ENCODE assay signal across 10 mouse cellular contexts in the genomic region with DNA sequence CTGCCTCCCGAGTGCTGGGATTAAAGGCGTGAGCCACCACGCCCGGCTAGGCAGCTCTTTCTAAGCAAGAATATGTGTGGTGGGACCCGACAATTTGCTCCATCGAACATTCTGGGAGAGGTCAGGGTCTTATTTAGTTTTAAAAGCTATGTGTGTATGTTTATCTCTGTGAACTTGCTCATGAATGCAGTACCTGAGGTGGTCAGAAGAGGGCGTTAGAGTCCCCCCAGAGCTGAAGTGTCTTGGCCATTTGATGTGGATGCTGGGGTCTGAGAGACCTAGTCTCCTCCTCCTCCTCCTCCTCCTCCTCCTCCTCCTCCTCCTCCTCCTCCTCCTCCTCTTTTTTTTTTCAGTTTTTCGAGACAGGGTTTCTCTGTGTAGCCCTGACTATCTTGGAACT. TPM values are rescaled to one million over a fixed set of nuclear protein-coding genes. Genes with fewer than 3 reads are reported as not detected.
DNase-seq lines count a peak whose midpoint lies in the region; ATAC-seq and TF ChIP-seq lines count a peak whose summit lies in the region.
"Had no signal": no experiment of that assay in that cellular context is flagged by ENCODE, and none has a peak within 500 bp of the region (broad histone marks: within the 10 kb centered on the region; RNA-seq: fewer than 3 reads in every experiment).

No protein-coding gene starts in this region.

- H3K27me3 ChIP-seq in lung, postnatal 0 days (replicated peaks; ENCODE audit: insufficient read depth, low read length) = no peaks in the 10 kb centered on the region
- H3K27me3 ChIP-seq in MEL (ENCODE audit: control insufficient read depth in 1 of 2, insufficient read depth in 2 of 2, low read length in 2 of 2) = no peaks in the 10 kb centered on the region
- H3K27me3 ChIP-seq in splenic B cell, adult 2 months (ENCODE audit: control insufficient read depth, insufficient read depth, low read length, poor library complexity, severe bottlenecking) = no peaks in the 10 kb centered on the region

- peaks cover 53% of the 10 kb centered on the region for H3K79me2 ChIP-seq in MEL (ENCODE audit: control insufficient read depth, insufficient read depth, low read length, poor library complexity)

- intact Hi-C loops in heart, postnatal 10 days (cut with DNase I) = no loop called here
- intact Hi-C loops in heart, postnatal 25 days (cut with DNase I) = no loop called here

- H3K27ac ChIP-seq in lung, postnatal 0 days (ENCODE audit: low read length) = no peak overlapping the region
- no peak overlapping the region for H3K27ac ChIP-seq in MEL (ENCODE audit: control insufficient read depth, low read depth, low read length)

- TF ChIP-seq RAD21 in MEL (IDR thresholded peaks at IDR 0.05; ENCODE audit: low read depth, low read length) = peak; percentile 19

- no peak for ATAC-seq in lung, postnatal 0 days

- H3K4me2 ChIP-seq in lung, postnatal 0 days (replicated peaks; ENCODE audit: low read depth, low read length) = no peak overlapping the region
- H3K4me2 ChIP-seq: heart, embryonic 11.5 days had no signal

- H3K36me3 ChIP-seq in lung, postnatal 0 days (ENCODE audit: insufficient read depth, low read length) = no peaks in the 10 kb centered on the region
- peaks cover 0 to 11% of the 10 kb centered on the region in 2 experiments; a peak in 2 of 4 replicates for H3K36me3 ChIP-seq in MEL (ENCODE audit: control insufficient read depth in 1 of 2, insufficient read depth in 2 of 2, low read length in 2 of 2)
- H3K36me3 ChIP-seq in splenic B cell, adult 2 months (ENCODE audit: control insufficient read depth, insufficient read depth, low read length, poor library complexity, severe bottlenecking) = no peaks in the 10 kb centered on the region; the same call in 1 of the 2 replicates

- no peak for TF ChIP-seq EP300 in lung, postnatal 0 days (IDR thresholded peaks at IDR 0.05)
- no peak for TF ChIP-seq EP300 in MEL (IDR thresholded peaks at IDR 0.05; ENCODE audit: low read depth in 1 of 2, low read length in 2 of 2)

- no peaks in the 10 kb centered on the region for H3K9me3 ChIP-seq in lung, postnatal 0 days (ENCODE audit: low read length)
- no peaks in the 10 kb centered on the region for H3K9me3 ChIP-seq in MEL (replicated peaks; ENCODE audit: insufficient read depth, low read length)

- peak; percentile 52 for TF ChIP-seq CTCF in lung, postnatal 0 days (IDR thresholded peaks at IDR 0.05)
- peak; percentile 46 to 61 (median 54) for TF ChIP-seq CTCF in MEL (IDR thresholded peaks at IDR 0.05 in 2 of 3, conservative IDR thresholded peaks at IDR 0.05 in 1 of 3; ENCODE audit: control insufficient read depth in 1 of 3, insufficient read depth in 1 of 3, low read depth in 2 of 3, low read length in 3 of 3, poor library complexity in 1 of 3, severe bottlenecking in 1 of 3)

- peak; percentile 89 for DNase-seq in heart, adult 11 months
- no peak for DNase-seq in heart, postnatal 10 days
- DNase-seq in lung, postnatal 0 days (ENCODE audit: low spot score) = no peak
- no peak for DNase-seq in lung, adult 18-20 months
- peak; percentile 56 for DNase-seq in MEL (ENCODE audit: low read depth, low spot score)
- peak; percentile 69 for DNase-seq in splenic B cell, adult 2 months (ENCODE audit: low read depth, low spot score)
- no peak for DNase-seq in heart, postnatal 25 days (ENCODE audit: low spot score)
- DNase-seq: cerebellum, adult 11 months; kidney, adult 11 months had no signal

- no peak overlapping the region for H3K4me3 ChIP-seq in lung, postnatal 0 days (ENCODE audit: low read depth, low read length)
- no peak overlapping the region for H3K4me3 ChIP-seq in MEL (ENCODE audit: control insufficient read depth in 1 of 2, insufficient read depth in 1 of 2, low read depth in 2 of 2, low read length in 2 of 2)

- TF ChIP-seq POLR2A in MEL (IDR thresholded peaks at IDR 0.05; ENCODE audit: control insufficient read depth in 1 of 2, insufficient read depth in 1 of 2, low read depth in 1 of 2, low read length in 2 of 2, poor library complexity in 1 of 2) = no peak

- peaks cover 11% of the 10 kb centered on the region; the same call in 1 of the 2 replicates for H3K4me1 ChIP-seq in lung, postnatal 0 days (ENCODE audit: insufficient read depth, low read depth, low read length)
- H3K4me1 ChIP-seq in MEL (ENCODE audit: control insufficient read depth in 1 of 2, insufficient read depth in 2 of 2, low read length in 2 of 2) = peaks cover 3 to 15% of the 10 kb centered on the region in 2 experiments

- no peak overlapping the region for H3K9ac ChIP-seq in lung, postnatal 0 days (replicated peaks; ENCODE audit: low read depth)
- H3K9ac ChIP-seq in MEL (ENCODE audit: control insufficient read depth, low read depth, low read length, poor library complexity, severe bottlenecking) = no peak overlapping the region

- 86% methylated on average over 8 of the region's 8 CpGs for WGBS in lung, postnatal 0 days

TF ChIP-seq in MEL, 35 proteins besides CTCF, POLR2A, EP300 and RAD21:
- TF ChIP-seq SMC3 (IDR thresholded peaks at IDR 0.05; ENCODE audit: low read depth, low read length) = peak; percentile 37; the same call in 1 of the 2 replicates
- TF ChIP-seq MYB (IDR thresholded peaks at IDR 0.05; ENCODE audit: low read depth, low read length) = no peak

RNA-seq across cellular contexts. Expression of a gene that starts 5.2 kb away (rescaled TPM):
- 100 to 1,000 TPM; 334 to 336 TPM for total RNA-seq in heart, postnatal 10 days (2021)
- polyA plus RNA-seq in lung, postnatal 0 days (2015; fragmentation: Nextera tagmentation; extraction: Ambion mirVana) = 27.1 and 28.6 TPM in 2 replicates
- 15.3 and 16.2 TPM in 2 replicates for total RNA-seq in MEL (2012; rRNA removed)
- 10 to 100 TPM in 1 of 2 experiments, not detected in 1; 35.5 TPM for polyA plus RNA-seq in MEL (2012; ENCODE audit: insufficient read depth in 1 of 2, insufficient read length in 2 of 2, low read depth in 1 of 2, low replicate concordance in 2 of 2, missing spikeins in 1 of 2)
- total RNA-seq in heart, postnatal 25 days (2021) = 100 to 1,000 TPM; 309 to 322 TPM

RNA-seq across cellular contexts. Expression of a gene that starts 25.5 kb away (rescaled TPM):
- 1 to 10 TPM in 1 of 2 experiments, under 1 TPM in 1; 0.74 to 1.4 TPM for total RNA-seq in heart, postnatal 10 days (2021)
- polyA plus RNA-seq in lung, postnatal 0 days (2015; fragmentation: Nextera tagmentation; extraction: Ambion mirVana) = 117 and 122 TPM in 2 replicates
- total RNA-seq in MEL (2012; rRNA removed) = 21.8 and 31.1 TPM in 2 replicates
- 10 to 100 TPM in 1 of 2 experiments, not detected in 1; 26.6 TPM for polyA plus RNA-seq in MEL (2012; ENCODE audit: insufficient read depth in 1 of 2, insufficient read length in 2 of 2, low read depth in 1 of 2, low replicate concordance in 2 of 2, missing spikeins in 1 of 2)
- under 1 TPM; 0.21 to 0.48 TPM for total RNA-seq in heart, postnatal 25 days (2021)

Comparison
In these comparisons a context has a peak if more than half of its experiments do, and no peak if none do; other contexts are left out.
1. DNase-seq: peak in heart, adult 11 months (single experiment), MEL (single experiment) and splenic B cell, adult 2 months (single experiment); none in heart, postnatal 10 days (0 of 2), lung, postnatal 0 days (single experiment), lung, adult 18-20 months (0 of 2) and heart, postnatal 25 days (single experiment).
2. RNA of a gene that starts 5.2 kb away (total RNA-seq): 334 to 336 TPM in heart, postnatal 10 days and 309 to 322 TPM in heart, postnatal 25 days; 15.3 to 16.2 TPM in MEL; every median in the first group is over 10 times any median in the second.